Mouse (Mus musculus): ENCODE measurements around the gene Cd163l1. TPM values are rescaled to one million over a fixed set of nuclear protein-coding genes. Genes with fewer than 3 reads are reported as not detected.

Gene Cd163l1
- polyA plus RNA-seq, 1 experiment from 2014 or later: not detected

GRCm38 (mm10) chr7:140192445-140192844 lies 25.6 kb upstream of the Cd163l1 start:
- H3K27ac ChIP-seq: no peak overlapping the region
- no peaks in the 10 kb centered on the region for H3K27me3 ChIP-seq
- no peak overlapping the region for H3K9ac ChIP-seq
- no peak overlapping the region for H3K4me3 ChIP-seq
- no peaks in the 10 kb centered on the region; the same call in 1 of the 2 replicates for H3K9me3 ChIP-seq
- no peak overlapping the region for H3K4me2 ChIP-seq (replicated peaks)
- 58% methylated on average over 2 of the region's 2 CpGs for WGBS
- no peaks in the 10 kb centered on the region for H3K4me1 ChIP-seq
- ATAC-seq (ENCODE audit: insufficient number of reproducible peaks, insufficient read depth, low FRiP score, low TSS enrichment): no peak
- H3K36me3 ChIP-seq: no peaks in the 10 kb centered on the region

DNA sequence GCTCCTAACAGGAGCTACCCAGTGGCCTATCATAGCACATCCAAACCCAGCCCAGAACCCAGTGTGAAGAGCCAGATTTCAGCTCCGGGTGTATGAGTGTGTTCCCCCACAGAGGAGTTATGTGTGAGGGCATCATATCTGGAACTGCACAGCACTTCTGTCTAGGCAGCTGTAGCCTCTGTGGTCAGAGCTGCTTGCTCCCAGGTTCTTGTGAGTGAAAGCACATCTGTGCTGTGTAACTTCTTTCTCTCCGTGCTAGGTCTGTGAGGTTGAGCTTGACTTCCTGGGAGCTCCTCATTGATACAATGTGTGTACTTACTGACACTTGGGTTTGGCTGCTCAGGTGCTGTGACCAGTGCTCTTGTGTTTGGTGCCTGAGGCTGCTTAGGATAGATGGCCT lies 25.2 kb upstream of the Cd163l1 start:
- no peak overlapping the region for H3K9ac ChIP-seq
- no peaks in the 10 kb centered on the region for H3K4me1 ChIP-seq
- H3K4me3 ChIP-seq: no peak overlapping the region
- no peak for ATAC-seq (ENCODE audit: insufficient number of reproducible peaks, insufficient read depth, low FRiP score, low TSS enrichment)
- H3K27me3 ChIP-seq: no peaks in the 10 kb centered on the region
- 65% methylated on average over 2 of the region's 2 CpGs for whole genome bisulfite sequencing
- H3K27ac ChIP-seq: no peak overlapping the region
- H3K36me3 ChIP-seq: no peaks in the 10 kb centered on the region
- no peaks in the 10 kb centered on the region; the same call in 1 of the 2 replicates for H3K9me3 ChIP-seq
- no peak overlapping the region for H3K4me2 ChIP-seq (replicated peaks)

GRCm38 (mm10) chr7:140194031-140194430 lies 24.0 kb upstream of the Cd163l1 start:
- no peaks in the 10 kb centered on the region for H3K4me1 ChIP-seq
- H3K9me3 ChIP-seq: no peaks in the 10 kb centered on the region; the same call in 1 of the 2 replicates
- H3K9ac ChIP-seq: no peak overlapping the region
- 85% methylated on average over 4 of the region's 4 CpGs for WGBS
- ATAC-seq (ENCODE audit: insufficient number of reproducible peaks, insufficient read depth, low FRiP score, low TSS enrichment): no peak
- H3K4me3 ChIP-seq: no peak overlapping the region
- H3K27ac ChIP-seq: no peak overlapping the region
- no peak overlapping the region for H3K4me2 ChIP-seq (replicated peaks)
- H3K27me3 ChIP-seq: no peaks in the 10 kb centered on the region
- H3K36me3 ChIP-seq: no peaks in the 10 kb centered on the region

DNA sequence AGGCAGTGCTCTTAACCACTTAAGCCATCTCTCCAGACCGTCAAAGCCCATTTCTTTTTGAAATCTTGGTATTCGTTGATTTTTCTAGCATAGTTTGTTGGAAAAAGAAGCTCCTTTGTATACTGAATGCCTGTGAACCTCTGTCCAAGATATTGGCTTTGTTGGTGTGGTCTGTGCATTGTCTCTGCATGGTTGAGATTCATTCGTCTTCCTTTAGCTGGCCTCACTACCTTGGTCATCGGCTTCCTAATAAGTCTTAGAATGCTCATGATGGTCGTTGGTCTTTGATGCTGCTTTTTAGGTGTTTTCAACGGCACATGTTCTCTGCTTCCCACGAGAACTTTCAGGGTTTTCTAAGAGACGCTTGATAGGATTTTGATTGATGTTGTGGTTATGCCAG lies 22.1 kb upstream of the Cd163l1 start:
- Histone ChIP-seq H3K27me3 (no peaks in the 10 kb centered on the region), H3K36me3 (no peaks in the 10 kb centered on the region), H3K4me3 (no peak overlapping the region), H3K27ac (no peak overlapping the region), H3K9me3 (no peaks in the 10 kb centered on the region; the same call in 1 of the 2 replicates), H3K4me1 (no peaks in the 10 kb centered on the region), H3K9ac (no peak overlapping the region), H3K4me2 (replicated peaks) (no peak overlapping the region)
- no peak for ATAC-seq (ENCODE audit: insufficient number of reproducible peaks, insufficient read depth, low FRiP score, low TSS enrichment)
- WGBS: 83% methylated on average over 8 of the region's 8 CpGs

- WGBS: 84% methylated on average over 4 of the region's 4 CpGs
- no peaks in the 10 kb centered on the region for H3K27me3 ChIP-seq
- H3K4me2 ChIP-seq (replicated peaks): no peak overlapping the region
- H3K9ac ChIP-seq: no peak overlapping the region
- no peak overlapping the region for H3K27ac ChIP-seq
- H3K36me3 ChIP-seq: no peaks in the 10 kb centered on the region
- ATAC-seq (ENCODE audit: insufficient number of reproducible peaks, insufficient read depth, low FRiP score, low TSS enrichment): no peak
- H3K4me3 ChIP-seq: no peak overlapping the region
- H3K9me3 ChIP-seq: no peaks in the 10 kb centered on the region
- no peaks in the 10 kb centered on the region for H3K4me1 ChIP-seq
Observed at GRCm38 (mm10) chr7:140201090-140201489, 17.0 kb upstream of the Cd163l1 start.

- H3K4me2 ChIP-seq (replicated peaks): no peak within 1 kb of the TSS
- H3K9ac ChIP-seq: no peak within 1 kb of the TSS
- H3K36me3 ChIP-seq: no peaks in the 10 kb centered on the region
- no peak within 1 kb of the TSS for H3K27ac ChIP-seq
- ATAC-seq (ENCODE audit: insufficient number of reproducible peaks, insufficient read depth, low FRiP score, low TSS enrichment): no peak
- no peak within 1 kb of the TSS for H3K4me3 ChIP-seq
- no peaks in the 10 kb centered on the region for H3K27me3 ChIP-seq
- no peaks in the 10 kb centered on the region for H3K4me1 ChIP-seq
- no peaks in the 10 kb centered on the region for H3K9me3 ChIP-seq
Observed at GRCm38 (mm10) chr7:140205864-140206263, 12.2 kb upstream of the Cd163l1 start, which contains the start of gene Olfr524. TSS of gene Olfr524 (minus strand) at chr7:140205964.

DNA sequence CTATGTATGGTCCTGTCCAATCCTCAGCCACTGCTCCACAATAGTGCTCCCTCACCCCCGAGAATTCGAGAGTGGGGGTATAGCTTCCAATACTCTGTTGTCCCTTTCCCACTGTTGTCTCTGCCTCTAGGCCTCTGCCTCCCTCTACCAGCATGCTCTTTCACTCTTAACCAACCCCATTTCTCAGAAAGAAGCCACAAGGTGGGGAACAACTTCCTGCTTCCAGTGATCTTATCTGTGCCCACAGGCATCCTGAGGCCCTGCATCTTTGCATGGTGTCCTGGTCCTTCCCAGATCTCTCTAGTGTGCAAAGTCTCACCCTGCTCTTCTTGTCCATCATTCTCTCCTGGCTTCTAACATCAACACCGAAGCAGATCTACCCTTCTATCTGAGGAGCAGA lies 11.2 kb upstream of the Cd163l1 start:
- H3K4me3 ChIP-seq: no peak overlapping the region
- no peak overlapping the region for H3K4me2 ChIP-seq (replicated peaks)
- no peak overlapping the region for H3K27ac ChIP-seq
- ATAC-seq (ENCODE audit: insufficient number of reproducible peaks, insufficient read depth, low FRiP score, low TSS enrichment): no peak
- no peaks in the 10 kb centered on the region for H3K27me3 ChIP-seq
- no peak overlapping the region for H3K9ac ChIP-seq
- no peaks in the 10 kb centered on the region for H3K36me3 ChIP-seq
- no peaks in the 10 kb centered on the region for H3K9me3 ChIP-seq
- H3K4me1 ChIP-seq: no peaks in the 10 kb centered on the region
- 77% methylated on average over 3 of the region's 3 CpGs for WGBS

DNA sequence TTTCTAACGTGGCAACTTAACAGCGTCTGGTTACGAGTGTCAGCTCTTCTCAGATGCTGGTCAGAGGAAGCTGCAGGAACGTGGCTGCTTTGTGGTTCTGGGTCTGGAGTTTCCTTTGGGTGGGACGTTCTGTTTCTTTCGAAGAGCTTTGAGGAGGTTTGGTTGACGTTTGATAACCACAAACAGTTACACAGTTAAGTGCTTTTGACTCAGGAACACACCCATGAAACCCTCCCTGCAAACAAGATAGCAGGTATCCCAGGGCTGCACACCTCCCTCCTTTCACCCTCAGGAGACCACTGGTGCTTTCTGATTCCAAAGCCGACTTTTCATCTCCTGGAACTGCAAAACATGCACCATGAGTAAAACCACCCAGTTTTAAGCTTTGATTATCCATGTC lies 9.9 kb upstream of the Cd163l1 start:
- Histone ChIP-seq H3K9ac (no peak overlapping the region), H3K4me2 (replicated peaks) (no peak overlapping the region), H3K36me3 (no peaks in the 10 kb centered on the region), H3K4me1 (no peaks in the 10 kb centered on the region), H3K9me3 (no peaks in the 10 kb centered on the region), H3K27me3 (no peaks in the 10 kb centered on the region), H3K27ac (no peak overlapping the region), H3K4me3 (no peak overlapping the region)
- ATAC-seq (ENCODE audit: insufficient number of reproducible peaks, insufficient read depth, low FRiP score, low TSS enrichment): no peak
- 79% methylated on average over 8 of the region's 8 CpGs for WGBS

- Histone ChIP-seq H3K36me3 (no peaks in the 10 kb centered on the region), H3K9ac (no peak overlapping the region), H3K9me3 (no peaks in the 10 kb centered on the region), H3K4me3 (no peak overlapping the region), H3K27me3 (no peaks in the 10 kb centered on the region), H3K4me2 (replicated peaks) (no peak overlapping the region), H3K27ac (no peak overlapping the region), H3K4me1 (no peaks in the 10 kb centered on the region)
- ATAC-seq (ENCODE audit: insufficient number of reproducible peaks, insufficient read depth, low FRiP score, low TSS enrichment): no peak
- WGBS: 82% methylated on average over 3 of the region's 3 CpGs
Observed at GRCm38 (mm10) chr7:140208677-140209076, 9.4 kb upstream of the Cd163l1 start.

DNA sequence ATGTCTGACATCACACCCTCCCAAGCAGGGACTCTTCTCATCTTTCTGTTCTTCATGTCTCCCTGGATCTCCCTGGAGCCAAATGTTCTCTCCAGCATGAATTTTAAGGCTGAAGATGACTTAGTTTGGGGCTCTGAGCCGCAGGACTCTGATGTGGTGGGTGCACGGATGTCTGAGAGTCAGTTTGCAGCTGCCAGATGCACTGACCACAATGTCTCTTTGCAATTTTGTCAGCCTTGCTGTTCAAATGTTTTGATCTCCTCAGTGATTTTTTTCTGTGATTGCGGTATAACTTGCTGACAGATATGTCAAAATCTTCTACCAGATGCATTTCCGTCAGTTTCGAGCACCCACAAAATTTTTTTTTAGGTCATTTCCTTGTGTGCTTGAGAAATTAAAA lies 4.2 kb upstream of the Cd163l1 start:
- H3K27ac ChIP-seq: no peak overlapping the region
- no peaks in the 10 kb centered on the region for H3K9me3 ChIP-seq
- H3K9ac ChIP-seq: no peak overlapping the region
- 76% methylated on average over 5 of the region's 5 CpGs for WGBS
- H3K36me3 ChIP-seq: no peaks in the 10 kb centered on the region
- H3K4me2 ChIP-seq (replicated peaks): no peak overlapping the region
- no peak overlapping the region for H3K4me3 ChIP-seq
- no peak for ATAC-seq (ENCODE audit: insufficient number of reproducible peaks, insufficient read depth, low FRiP score, low TSS enrichment)
- H3K4me1 ChIP-seq: no peaks in the 10 kb centered on the region
- H3K27me3 ChIP-seq: no peaks in the 10 kb centered on the region

DNA sequence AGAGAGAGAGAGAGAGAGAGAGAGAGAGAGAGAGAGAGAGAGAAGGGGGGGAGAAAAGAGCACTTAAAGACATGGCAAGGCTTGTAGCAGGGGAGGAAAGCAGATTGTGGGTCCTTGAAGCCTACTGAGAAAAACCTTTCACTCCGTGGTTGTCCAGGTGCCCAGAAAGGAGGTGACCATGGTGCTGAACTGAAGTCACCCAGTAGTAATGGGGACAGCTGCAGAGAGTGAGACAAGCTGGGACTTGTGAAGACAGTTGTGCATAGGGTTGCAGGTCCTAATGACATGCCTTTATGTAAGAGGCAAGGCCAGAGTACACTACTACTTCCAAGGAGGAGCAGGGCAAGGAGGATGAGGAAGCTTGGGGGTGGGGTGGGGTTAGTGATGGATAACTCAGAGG lies 1.2 kb downstream of the Cd163l1 start:
- Histone ChIP-seq H3K9me3 (no peaks in the 10 kb centered on the region), H3K36me3 (no peaks in the 10 kb centered on the region), H3K4me1 (no peaks in the 10 kb centered on the region), H3K27ac (no peak overlapping the region), H3K27me3 (no peaks in the 10 kb centered on the region), H3K9ac (no peak overlapping the region), H3K4me2 (replicated peaks) (no peak overlapping the region), H3K4me3 (no peak overlapping the region)
- 4% methylated on average over 1 of the region's 1 CpGs for WGBS
- ATAC-seq (ENCODE audit: insufficient number of reproducible peaks, insufficient read depth, low FRiP score, low TSS enrichment): no peak

- Histone ChIP-seq H3K4me2 (replicated peaks) (no peak overlapping the region), H3K9ac (no peak overlapping the region), H3K27ac (no peak overlapping the region), H3K27me3 (no peaks in the 10 kb centered on the region), H3K36me3 (no peaks in the 10 kb centered on the region), H3K9me3 (no peaks in the 10 kb centered on the region), H3K4me1 (no peaks in the 10 kb centered on the region), H3K4me3 (no peak overlapping the region)
- no peak for ATAC-seq (ENCODE audit: insufficient number of reproducible peaks, insufficient read depth, low FRiP score, low TSS enrichment)
- 78% methylated on average over 4 of the region's 4 CpGs for WGBS
Observed at GRCm38 (mm10) chr7:140220375-140220774, 2.3 kb downstream of the Cd163l1 start.

DNA sequence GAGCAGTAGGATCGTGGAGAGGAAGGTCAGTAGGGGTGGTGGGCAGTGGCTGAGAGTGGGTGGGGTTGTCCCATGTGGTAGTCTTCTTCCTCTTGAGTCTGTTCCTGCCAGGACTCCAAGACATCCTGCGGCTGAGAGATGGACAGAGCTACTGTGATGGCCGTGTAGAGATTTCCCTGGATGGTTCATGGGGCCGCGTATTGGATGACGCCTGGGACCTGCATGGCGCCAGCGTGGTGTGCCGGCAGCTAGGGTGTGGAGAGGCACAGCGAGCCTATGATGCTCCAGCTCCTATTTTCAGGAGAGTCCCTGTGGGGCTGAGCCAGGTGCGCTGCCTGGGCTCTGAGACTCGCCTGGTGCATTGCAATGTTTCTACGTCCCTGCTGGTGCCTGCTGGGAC lies 6.1 kb downstream of the Cd163l1 start:
- no peak overlapping the region for H3K9ac ChIP-seq
- H3K27me3 ChIP-seq: no peaks in the 10 kb centered on the region
- H3K4me3 ChIP-seq: no peak overlapping the region
- 86% methylated on average over 13 of the region's 13 CpGs for WGBS
- no peak overlapping the region for H3K27ac ChIP-seq
- no peak overlapping the region for H3K4me2 ChIP-seq (replicated peaks)
- no peak for ATAC-seq (ENCODE audit: insufficient number of reproducible peaks, insufficient read depth, low FRiP score, low TSS enrichment)
- H3K36me3 ChIP-seq: no peaks in the 10 kb centered on the region
- H3K4me1 ChIP-seq: no peaks in the 10 kb centered on the region
- H3K9me3 ChIP-seq: no peaks in the 10 kb centered on the region
